In genomic region chr2:181212389-181213020, GRCm38 (mm10) we compare ENCODE assay signal across 8 mouse cellular contexts. TPM values are rescaled to one million over a fixed set of nuclear protein-coding genes. Genes with fewer than 3 reads are reported as not detected.
DNase-seq lines count a peak whose midpoint lies in the region; ATAC-seq lines count a peak whose summit lies in the region.

No protein-coding gene starts in this region.

- no peak for DNase-seq in lung, postnatal 14 days
- DNase-seq in embryonic facial prominence, embryonic 14.5 days (ENCODE audit: low spot score): no peak
- DNase-seq in midbrain, embryonic 11.5 days (ENCODE audit: low spot score, missing footprints): peak; percentile 87
- no peak for DNase-seq in cerebellum, adult 9-10 months
- DNase-seq in cerebellum, adult 11-12 months: no peak
- no peak for DNase-seq in right cerebral cortex, adult 18-20 months

- H3K9ac ChIP-seq in lung, embryonic 15.5 days: peak overlapping the region; percentile 29; the same call in 1 of the 2 replicates
- peak overlapping the region; percentile 34; the same call in 1 of the 2 replicates for H3K9ac ChIP-seq in embryonic facial prominence, embryonic 14.5 days (ENCODE audit: low read depth, low read length)
- peak overlapping the region; percentile 9 for H3K9ac ChIP-seq in intestine, embryonic 16.5 days (ENCODE audit: low read depth, low read length)
- H3K9ac ChIP-seq in midbrain, embryonic 11.5 days (ENCODE audit: low read length): peak overlapping the region; percentile 1; the same call in 1 of the 2 replicates

- H3K4me2 ChIP-seq in lung, embryonic 15.5 days: peak overlapping the region; percentile 65
- peak overlapping the region; percentile 49 for H3K4me2 ChIP-seq in embryonic facial prominence, embryonic 14.5 days (ENCODE audit: low read depth, low read length)
- H3K4me2 ChIP-seq in intestine, embryonic 16.5 days (ENCODE audit: low read depth, low read length): peak overlapping the region; percentile 72
- H3K4me2 ChIP-seq in midbrain, embryonic 11.5 days: peak overlapping the region; percentile 40

- peaks cover 34% of the 10 kb centered on the region for H3K27me3 ChIP-seq in lung, embryonic 15.5 days
- peaks cover 36% of the 10 kb centered on the region for H3K27me3 ChIP-seq in embryonic facial prominence, embryonic 14.5 days (replicated peaks; ENCODE audit: control insufficient read depth, insufficient read depth, low read length)
- peaks cover 25% of the 10 kb centered on the region; the same call in 1 of the 2 replicates for H3K27me3 ChIP-seq in intestine, embryonic 16.5 days (replicated peaks; ENCODE audit: control insufficient read depth, insufficient read depth, low read length)
- peaks cover 32% of the 10 kb centered on the region for H3K27me3 ChIP-seq in midbrain, embryonic 11.5 days (ENCODE audit: control insufficient read depth, insufficient read depth, low read length)

- H3K36me3 ChIP-seq in lung, embryonic 15.5 days: no peaks in the 10 kb centered on the region
- H3K36me3 ChIP-seq in embryonic facial prominence, embryonic 14.5 days (ENCODE audit: control insufficient read depth, insufficient read depth, low read length): no peaks in the 10 kb centered on the region
- no peaks in the 10 kb centered on the region for H3K36me3 ChIP-seq in intestine, embryonic 16.5 days (ENCODE audit: control insufficient read depth, insufficient read depth, low read length)
- no peaks in the 10 kb centered on the region for H3K36me3 ChIP-seq in midbrain, embryonic 11.5 days (ENCODE audit: control insufficient read depth, insufficient read depth, low read length)

- peak; percentile 37 for ATAC-seq in lung, embryonic 15.5 days (ENCODE audit: borderline replicate concordance, extremely low read depth, low FRiP score, low TSS enrichment)
- ATAC-seq in embryonic facial prominence, embryonic 14.5 days (ENCODE audit: low read depth): no peak
- peak; percentile 57 for ATAC-seq in intestine, embryonic 16.5 days
- no peak for ATAC-seq in midbrain, embryonic 11.5 days (ENCODE audit: low FRiP score)

- H3K4me1 ChIP-seq in lung, embryonic 15.5 days: peaks cover 12% of the 10 kb centered on the region
- H3K4me1 ChIP-seq in embryonic facial prominence, embryonic 14.5 days (ENCODE audit: control insufficient read depth, insufficient read depth, low read length): peaks cover 6% of the 10 kb centered on the region; the same call in 1 of the 2 replicates
- no peaks in the 10 kb centered on the region for H3K4me1 ChIP-seq in intestine, embryonic 16.5 days (ENCODE audit: control insufficient read depth, insufficient read depth, low read length)
- H3K4me1 ChIP-seq in midbrain, embryonic 11.5 days (ENCODE audit: control insufficient read depth, insufficient read depth, low read length): peaks cover 6% of the 10 kb centered on the region

- H3K4me3 ChIP-seq in lung, embryonic 15.5 days: peak overlapping the region; percentile 32
- H3K4me3 ChIP-seq in embryonic facial prominence, embryonic 14.5 days (ENCODE audit: low read depth, low read length): peak overlapping the region; percentile 29
- peak overlapping the region; percentile 44 for H3K4me3 ChIP-seq in intestine, embryonic 16.5 days (ENCODE audit: low read length)
- peak overlapping the region; percentile 23 for H3K4me3 ChIP-seq in midbrain, embryonic 11.5 days (ENCODE audit: low read depth, low read length)

- H3K9me3 ChIP-seq in lung, embryonic 15.5 days: no peaks in the 10 kb centered on the region
- H3K9me3 ChIP-seq in embryonic facial prominence, embryonic 14.5 days (ENCODE audit: control insufficient read depth, low read length): no peaks in the 10 kb centered on the region
- H3K9me3 ChIP-seq in intestine, embryonic 16.5 days (ENCODE audit: control insufficient read depth, low read length): no peaks in the 10 kb centered on the region
- no peaks in the 10 kb centered on the region for H3K9me3 ChIP-seq in midbrain, embryonic 11.5 days (ENCODE audit: control insufficient read depth, low read length)

- WGBS in lung, embryonic 15.5 days: 2% methylated on average over 34 of the region's 34 CpGs
- 3% methylated on average over 26 of the region's 34 CpGs for WGBS in embryonic facial prominence, embryonic 14.5 days
- 3% methylated on average over 34 of the region's 34 CpGs for WGBS in intestine, embryonic 16.5 days
- WGBS in midbrain, embryonic 11.5 days: 2% methylated on average over 34 of the region's 34 CpGs

- H3K27ac ChIP-seq in lung, embryonic 15.5 days: no peak overlapping the region
- no peak overlapping the region for H3K27ac ChIP-seq in embryonic facial prominence, embryonic 14.5 days (replicated peaks; ENCODE audit: low read depth, low read length)
- no peak overlapping the region for H3K27ac ChIP-seq in intestine, embryonic 16.5 days (ENCODE audit: low read length)
- H3K27ac ChIP-seq in midbrain, embryonic 11.5 days (ENCODE audit: low read depth, low read length): no peak overlapping the region

RNA-seq across cellular contexts. Expression of gene Srms, which starts 0.5 kb away (rescaled TPM):
- 0.29 and 0.31 TPM in 2 replicates for polyA plus RNA-seq in lung, embryonic 15.5 days (2015; fragmentation: Nextera tagmentation; extraction: Ambion mirVana)
- 0.08 and 0.22 TPM in 2 replicates for polyA plus RNA-seq in embryonic facial prominence, embryonic 14.5 days (2014; fragmentation: Nextera tagmentation; extraction: Ambion mirVana)
- 0.10 and 0.20 TPM in 2 replicates for polyA plus RNA-seq in intestine, embryonic 16.5 days (2015; fragmentation: Nextera tagmentation; extraction: Ambion mirVana)
- 0.14 TPM in 1 of 2 replicates, not detected in the other for polyA plus RNA-seq in midbrain, embryonic 11.5 days (2014; fragmentation: Nextera tagmentation; extraction: Ambion mirVana)

RNA-seq across cellular contexts. Expression of gene Fndc11, which starts 7.3 kb away (rescaled TPM):
- polyA plus RNA-seq in lung, embryonic 15.5 days (2015; fragmentation: Nextera tagmentation; extraction: Ambion mirVana): 0.25 and 0.32 TPM in 2 replicates
- polyA plus RNA-seq in embryonic facial prominence, embryonic 14.5 days (2014; fragmentation: Nextera tagmentation; extraction: Ambion mirVana): 0.18 TPM in 1 of 2 replicates, not detected in the other
- polyA plus RNA-seq in intestine, embryonic 16.5 days (2015; fragmentation: Nextera tagmentation; extraction: Ambion mirVana): 0.18 TPM in 1 of 2 replicates, not detected in the other
- polyA plus RNA-seq in midbrain, embryonic 11.5 days (2014; fragmentation: Nextera tagmentation; extraction: Ambion mirVana): 0.15 TPM in 2 replicates

RNA-seq across cellular contexts. Expression of gene Ptk6, which starts 9.9 kb away (rescaled TPM):
- polyA plus RNA-seq in lung, embryonic 15.5 days (2015; fragmentation: Nextera tagmentation; extraction: Ambion mirVana): 0.05 TPM in 2 replicates
- polyA plus RNA-seq in embryonic facial prominence, embryonic 14.5 days (2014; fragmentation: Nextera tagmentation; extraction: Ambion mirVana): 0.10 and 0.19 TPM in 2 replicates
- polyA plus RNA-seq in intestine, embryonic 16.5 days (2015; fragmentation: Nextera tagmentation; extraction: Ambion mirVana): 0.45 and 0.70 TPM in 2 replicates
- not detected in 2 replicates for polyA plus RNA-seq in midbrain, embryonic 11.5 days (2014; fragmentation: Nextera tagmentation; extraction: Ambion mirVana)

RNA-seq across cellular contexts. Expression of gene Ppdpf, which starts 25.5 kb away (rescaled TPM):
- 317 and 334 TPM in 2 replicates for polyA plus RNA-seq in lung, embryonic 15.5 days (2015; fragmentation: Nextera tagmentation; extraction: Ambion mirVana)
- 269 and 288 TPM in 2 replicates for polyA plus RNA-seq in embryonic facial prominence, embryonic 14.5 days (2014; fragmentation: Nextera tagmentation; extraction: Ambion mirVana)
- polyA plus RNA-seq in intestine, embryonic 16.5 days (2015; fragmentation: Nextera tagmentation; extraction: Ambion mirVana): 275 and 287 TPM in 2 replicates
- polyA plus RNA-seq in midbrain, embryonic 11.5 days (2014; fragmentation: Nextera tagmentation; extraction: Ambion mirVana): 414 and 426 TPM in 2 replicates

RNA-seq across cellular contexts. Expression of gene Helz2, which starts 29.3 kb away (rescaled TPM):
- polyA plus RNA-seq in lung, embryonic 15.5 days (2015; fragmentation: Nextera tagmentation; extraction: Ambion mirVana): 2.6 and 3.1 TPM in 2 replicates
- polyA plus RNA-seq in embryonic facial prominence, embryonic 14.5 days (2014; fragmentation: Nextera tagmentation; extraction: Ambion mirVana): 1.3 TPM in 2 replicates
- polyA plus RNA-seq in intestine, embryonic 16.5 days (2015; fragmentation: Nextera tagmentation; extraction: Ambion mirVana): 2.2 and 3.7 TPM in 2 replicates
- polyA plus RNA-seq in midbrain, embryonic 11.5 days (2014; fragmentation: Nextera tagmentation; extraction: Ambion mirVana): 0.44 and 0.56 TPM in 2 replicates

Comparison
In these comparisons a context has a peak if more than half of its experiments do, and no peak if none do; other contexts are left out.
1. ATAC-seq: peak in lung, embryonic 15.5 days (single experiment) and intestine, embryonic 16.5 days (single experiment); none in embryonic facial prominence, embryonic 14.5 days (single experiment) and midbrain, embryonic 11.5 days (single experiment).
2. Peak in every context shown above with its lines, with median percentiles within 50 percentile points of each other: H3K4me2 ChIP-seq, H3K4me3 ChIP-seq and H3K9ac ChIP-seq.